Mouse (Mus musculus): ENCODE data around the gene Swsap1. TPM values are rescaled to one million over a fixed set of nuclear protein-coding genes. Genes with fewer than 3 reads are reported as not detected.

The Swsap1 gene
- polyA plus RNA-seq, 1 experiment from 2014 or later = 14.6 TPM

- H3K4me1 ChIP-seq (replicated peaks; ENCODE audit: control insufficient read depth, insufficient read depth, low read length) = 0 out of 2 replicates have a peak, but pooled peaks cover 2% of the 10 kb centered on the region
- WGBS = 3% methylated on average over 18 of the region's 18 CpGs
- peak overlapping the region; percentile 67 for H3K4me3 ChIP-seq (ENCODE audit: low read depth, low read length)
- H3K4me2 ChIP-seq (replicated peaks; ENCODE audit: low read depth, low read length) = peak overlapping the region; percentile 48
- no peaks in the 10 kb centered on the region for H3K36me3 ChIP-seq (ENCODE audit: control insufficient read depth, insufficient read depth, low read length)
- H3K27me3 ChIP-seq (ENCODE audit: control insufficient read depth, insufficient read depth, low read length) = peaks cover 12% of the 10 kb centered on the region
- DNase-seq (ENCODE audit: low spot score) = no peak
- H3K9ac ChIP-seq (ENCODE audit: low read depth, low read length) = peak overlapping the region; percentile 47; the same call in 1 of the 2 replicates
- ATAC-seq (ENCODE audit: low FRiP score) = peak; percentile 77
- H3K27ac ChIP-seq (ENCODE audit: low read depth, low read length) = peak overlapping the region; percentile 42; the same call in 1 of the 2 replicates
- H3K9me3 ChIP-seq (ENCODE audit: control insufficient read depth, low read length) = no peaks in the 10 kb centered on the region
Measured at GRCm38 (mm10) chr9:21955225-21955569, 358 bp upstream of the Swsap1 start.

- H3K27ac ChIP-seq (ENCODE audit: low read depth, low read length) = no peak overlapping the region
- no peak for DNase-seq (ENCODE audit: low spot score)
- H3K4me2 ChIP-seq (replicated peaks; ENCODE audit: low read depth, low read length) = no peak overlapping the region
- H3K4me3 ChIP-seq (ENCODE audit: low read depth, low read length) = no peak overlapping the region
- 88% methylated on average over 5 of the region's 5 CpGs for WGBS
- peaks cover 40% of the 10 kb centered on the region for H3K27me3 ChIP-seq (ENCODE audit: control insufficient read depth, insufficient read depth, low read length)
- H3K9ac ChIP-seq (ENCODE audit: low read depth, low read length) = no peak overlapping the region
- H3K4me1 ChIP-seq (replicated peaks; ENCODE audit: control insufficient read depth, insufficient read depth, low read length) = peaks cover 8% of the 10 kb centered on the region; the same call in 1 of the 2 replicates
- H3K36me3 ChIP-seq (ENCODE audit: control insufficient read depth, insufficient read depth, low read length) = no peaks in the 10 kb centered on the region
- H3K9me3 ChIP-seq (ENCODE audit: control insufficient read depth, low read length) = no peaks in the 10 kb centered on the region
- no peak for ATAC-seq (ENCODE audit: low FRiP score)
Measured at GRCm38 (mm10) chr9:21958372-21958771, 2.8 kb downstream of the Swsap1 start.

- H3K4me1 ChIP-seq (replicated peaks; ENCODE audit: control insufficient read depth, insufficient read depth, low read length) = peaks cover 10% of the 10 kb centered on the region; the same call in 1 of the 2 replicates
- no peak overlapping the region for H3K27ac ChIP-seq (ENCODE audit: low read depth, low read length)
- H3K4me3 ChIP-seq (ENCODE audit: low read depth, low read length) = no peak overlapping the region
- H3K27me3 ChIP-seq (ENCODE audit: control insufficient read depth, insufficient read depth, low read length) = peaks cover 40% of the 10 kb centered on the region
- no peak for ATAC-seq (ENCODE audit: low FRiP score)
- no peaks in the 10 kb centered on the region for H3K9me3 ChIP-seq (ENCODE audit: control insufficient read depth, low read length)
- WGBS = 89% methylated on average over 7 of the region's 7 CpGs
- no peak overlapping the region for H3K9ac ChIP-seq (ENCODE audit: low read depth, low read length)
- H3K36me3 ChIP-seq (ENCODE audit: control insufficient read depth, insufficient read depth, low read length) = no peaks in the 10 kb centered on the region
- no peak for DNase-seq (ENCODE audit: low spot score)
- H3K4me2 ChIP-seq (replicated peaks; ENCODE audit: low read depth, low read length) = no peak overlapping the region
Measured at GRCm38 (mm10) chr9:21959244-21959643, 3.7 kb downstream of the Swsap1 start.

- DNase-seq (ENCODE audit: low spot score) (no peak), ATAC-seq (ENCODE audit: low FRiP score) (no peak)
- H3K4me2 ChIP-seq (replicated peaks; ENCODE audit: low read depth, low read length) = no peak overlapping the region
- no peak overlapping the region for H3K4me3 ChIP-seq (ENCODE audit: low read depth, low read length)
- H3K36me3 ChIP-seq (ENCODE audit: control insufficient read depth, insufficient read depth, low read length) = no peaks in the 10 kb centered on the region
- 55% methylated on average over 9 of the region's 9 CpGs for WGBS
- peaks cover 10% of the 10 kb centered on the region; the same call in 1 of the 2 replicates for H3K4me1 ChIP-seq (replicated peaks; ENCODE audit: control insufficient read depth, insufficient read depth, low read length)
- no peak overlapping the region for H3K27ac ChIP-seq (ENCODE audit: low read depth, low read length)
- H3K27me3 ChIP-seq (ENCODE audit: control insufficient read depth, insufficient read depth, low read length) = peaks cover 40% of the 10 kb centered on the region
- H3K9me3 ChIP-seq (ENCODE audit: control insufficient read depth, low read length) = no peaks in the 10 kb centered on the region
- no peak overlapping the region for H3K9ac ChIP-seq (ENCODE audit: low read depth, low read length)
Measured at GRCm38 (mm10) chr9:21960135-21960534, 4.6 kb downstream of the Swsap1 start.

GRCm38 (mm10) chr9:21960558-21961208 lies 5.1 kb downstream of the Swsap1 start:
- H3K27ac ChIP-seq (ENCODE audit: low read depth, low read length) = no peak overlapping the region
- DNase-seq (ENCODE audit: low spot score) (peak; percentile 25), ATAC-seq (ENCODE audit: low FRiP score) (no peak)
- H3K4me3 ChIP-seq (ENCODE audit: low read depth, low read length) = no peak overlapping the region
- no peaks in the 10 kb centered on the region for H3K9me3 ChIP-seq (ENCODE audit: control insufficient read depth, low read length)
- H3K4me2 ChIP-seq (replicated peaks; ENCODE audit: low read depth, low read length) = no peak overlapping the region
- 10% methylated on average over 26 of the region's 26 CpGs for whole genome bisulfite sequencing
- H3K9ac ChIP-seq (ENCODE audit: low read depth, low read length) = no peak overlapping the region
- H3K27me3 ChIP-seq (ENCODE audit: control insufficient read depth, insufficient read depth, low read length) = peaks cover 40% of the 10 kb centered on the region
- peaks cover 10% of the 10 kb centered on the region; the same call in 1 of the 2 replicates for H3K4me1 ChIP-seq (replicated peaks; ENCODE audit: control insufficient read depth, insufficient read depth, low read length)
- no peaks in the 10 kb centered on the region for H3K36me3 ChIP-seq (ENCODE audit: control insufficient read depth, insufficient read depth, low read length)

- H3K36me3 ChIP-seq (ENCODE audit: control insufficient read depth, insufficient read depth, low read length) = no peaks in the 10 kb centered on the region
- H3K9ac ChIP-seq (ENCODE audit: low read depth, low read length) = no peak overlapping the region
- WGBS = under 1% methylated on average over 33 of the region's 35 CpGs
- H3K4me3 ChIP-seq (ENCODE audit: low read depth, low read length) = peak overlapping the region; percentile 27
- no peak overlapping the region for H3K27ac ChIP-seq (ENCODE audit: low read depth, low read length)
- no peaks in the 10 kb centered on the region for H3K9me3 ChIP-seq (ENCODE audit: control insufficient read depth, low read length)
- H3K27me3 ChIP-seq (ENCODE audit: control insufficient read depth, insufficient read depth, low read length) = peaks cover 40% of the 10 kb centered on the region
- ATAC-seq (ENCODE audit: low FRiP score) = no peak
- DNase-seq (ENCODE audit: low spot score) = peak; percentile 45
- peaks cover 10% of the 10 kb centered on the region; the same call in 1 of the 2 replicates for H3K4me1 ChIP-seq (replicated peaks; ENCODE audit: control insufficient read depth, insufficient read depth, low read length)
- H3K4me2 ChIP-seq (replicated peaks; ENCODE audit: low read depth, low read length) = peak overlapping the region; percentile 51
Measured at GRCm38 (mm10) chr9:21961366-21961980, 5.9 kb downstream of the Swsap1 start.

- peak overlapping the region; percentile 51 for H3K4me2 ChIP-seq (replicated peaks; ENCODE audit: low read depth, low read length)
- H3K9me3 ChIP-seq (ENCODE audit: control insufficient read depth, low read length) = no peaks in the 10 kb centered on the region
- no peak overlapping the region for H3K27ac ChIP-seq (ENCODE audit: low read depth, low read length)
- no peak for DNase-seq (ENCODE audit: low spot score)
- 2% methylated on average over 15 of the region's 15 CpGs for WGBS
- H3K4me3 ChIP-seq (ENCODE audit: low read depth, low read length) = peak overlapping the region; percentile 27
- H3K9ac ChIP-seq (ENCODE audit: low read depth, low read length) = no peak overlapping the region
- peaks cover 10% of the 10 kb centered on the region; the same call in 1 of the 2 replicates for H3K4me1 ChIP-seq (replicated peaks; ENCODE audit: control insufficient read depth, insufficient read depth, low read length)
- H3K36me3 ChIP-seq (ENCODE audit: control insufficient read depth, insufficient read depth, low read length) = no peaks in the 10 kb centered on the region
- ATAC-seq (ENCODE audit: low FRiP score) = peak; percentile 46; the same call in 1 of the 2 replicates
- H3K27me3 ChIP-seq (ENCODE audit: control insufficient read depth, insufficient read depth, low read length) = peaks cover 40% of the 10 kb centered on the region
Measured at GRCm38 (mm10) chr9:21962010-21962409, 6.5 kb downstream of the Swsap1 start.

GRCm38 (mm10) chr9:21962416-21963059 lies 7.0 kb downstream of the Swsap1 start:
- Histone ChIP-seq H3K9ac (ENCODE audit: low read depth, low read length) (no peak overlapping the region), H3K27ac (ENCODE audit: low read depth, low read length) (no peak overlapping the region), H3K4me1 (replicated peaks; ENCODE audit: control insufficient read depth, insufficient read depth, low read length) (peaks cover 10% of the 10 kb centered on the region; the same call in 1 of the 2 replicates), H3K27me3 (ENCODE audit: control insufficient read depth, insufficient read depth, low read length) (peaks cover 40% of the 10 kb centered on the region), H3K36me3 (ENCODE audit: control insufficient read depth, insufficient read depth, low read length) (no peaks in the 10 kb centered on the region), H3K9me3 (ENCODE audit: control insufficient read depth, low read length) (no peaks in the 10 kb centered on the region), H3K4me2 (replicated peaks; ENCODE audit: low read depth, low read length) (peak overlapping the region; percentile 51), H3K4me3 (ENCODE audit: low read depth, low read length) (peak overlapping the region; percentile 27)
- DNase-seq (ENCODE audit: low spot score) = peak; percentile 72
- peak; percentile 75 for ATAC-seq (ENCODE audit: low FRiP score)
- 3% methylated on average over 33 of the region's 34 CpGs for WGBS
